Mouse (Mus musculus) heart, embryonic 16.5 days (tissue): Measurements from ENCODE around the gene Nrip1. TPM values are rescaled to one million over a fixed set of nuclear protein-coding genes. Genes with fewer than 3 reads are reported as not detected.

Experiments used
- ATAC-seq: fragments of 200-750 bp; cut with Nextera tagmentation; replicated peaks from 2 replicates; pipeline ENCODE4 v1.8.0; 2017; ENCODE audit warnings: moderate number of reproducible peaks; ENCODE audit not compliant: insufficient read depth, low FRiP score; ENCODE audit errors: extremely low read depth
- H3K27ac ChIP-seq: fragments of 300-500 bp; sonication (generic); 2 replicates; pipeline ENCODE4 v1.5.1; 2014; ENCODE audit warnings: mild to moderate bottlenecking, low read length, control low read depth, moderate library complexity
- H3K27me3 ChIP-seq: fragments of 300-500 bp; sonication (generic); 2 replicates; pipeline ENCODE4 v1.6.1; 2014; ENCODE audit warnings: low read length, mixed read lengths; ENCODE audit not compliant: control insufficient read depth, insufficient read depth
- H3K36me3 ChIP-seq: fragments of 300-500 bp; sonication (generic); 2 replicates; pipeline ENCODE4 v1.6.1; 2014; ENCODE audit not compliant: control insufficient read depth, insufficient read depth
- H3K4me1 ChIP-seq: fragments of 300-500 bp; sonication (generic); 2 replicates; pipeline ENCODE4 v1.6.1; 2014; ENCODE audit warnings: low read length, mixed read lengths; ENCODE audit not compliant: control insufficient read depth, insufficient read depth
- H3K4me2 ChIP-seq: fragments of 300-500 bp; sonication (generic); 2 replicates; pipeline ENCODE4 v1.6.1; 2014; ENCODE audit warnings: low read depth, mild to moderate bottlenecking, control low read depth, low read length
- H3K4me3 ChIP-seq: fragments of 300-500 bp; sonication (generic); 2 replicates; pipeline ENCODE4 v1.5.1; 2014; ENCODE audit warnings: mild to moderate bottlenecking, control low read depth, low read length
- H3K9ac ChIP-seq: fragments of 300-500 bp; sonication (generic); 2 replicates; pipeline ENCODE4 v1.6.1; 2014; ENCODE audit warnings: low read length, control low read depth
- H3K9me3 ChIP-seq: fragments of 300-500 bp; sonication (generic); replicated peaks from 2 replicates; pipeline ENCODE4 v1.6.1; 2016; ENCODE audit warnings: low read length; ENCODE audit not compliant: control insufficient read depth
- WGBS: fragments of 180-500 bp; shearing (Covaris S2); extraction: QIAGEN DNeasy Blood & Tissue Kit; methylation state at CpG from one replicate; pipeline ENCODE4 v1.1.7; 2014; 5-methylcytosine and 5-hydroxymethylcytosine counted together
- polyA plus RNA-seq: library from polyadenylated mRNA; unstranded; fragments of >200 nt; fragmentation: Nextera tagmentation; extraction: Ambion mirVana; gene quantifications from 2 replicates; pipeline ENCODE4 v1.2.1, GENCODE M21; 2015

Nrip1 gene
- polyA plus RNA-seq = 23.1 and 23.8 TPM in 2 replicates

GRCm38 (mm10) chr16:76373671-76374091 is at the start of gene Nrip1:
Nrip1 (minus strand) TSS chr16:76373827.
- ATAC-seq = peak; percentile 29
- 0% methylated on average over 9 of the region's 9 CpGs for WGBS

GRCm38 (mm10) chr16:76422531-76422930 is 48.9 kb upstream of the Nrip1 start:
- no peaks in the 10 kb centered on the region for H3K27me3 ChIP-seq
- H3K9me3 ChIP-seq = no peaks in the 10 kb centered on the region
- no peaks in the 10 kb centered on the region for H3K4me1 ChIP-seq
- no peaks in the 10 kb centered on the region for H3K36me3 ChIP-seq
- ATAC-seq = no peak
- no peak overlapping the region for H3K4me3 ChIP-seq
- H3K9ac ChIP-seq = no peak overlapping the region
- 82% methylated on average over 1 of the region's 1 CpGs for WGBS
- H3K4me2 ChIP-seq = no peak overlapping the region
- no peak overlapping the region for H3K27ac ChIP-seq

More at GRCm38 (mm10) chr16:76373671-76374091, at the start of gene Nrip1:
- peak within 1 kb of the TSS; percentile 88 for H3K4me3 ChIP-seq
- no peaks in the 10 kb centered on the region for H3K27me3 ChIP-seq
- no peaks in the 10 kb centered on the region for H3K9me3 ChIP-seq
- H3K36me3 ChIP-seq = no peaks in the 10 kb centered on the region
- H3K27ac ChIP-seq = peak within 1 kb of the TSS; percentile 98
- peaks cover 18% of the 10 kb centered on the region for H3K4me1 ChIP-seq
- peak within 1 kb of the TSS; percentile 77 for H3K4me2 ChIP-seq
- peak within 1 kb of the TSS; percentile 96 for H3K9ac ChIP-seq

- ATAC-seq = no peak
- WGBS = 47% methylated on average over 8 of the region's 8 CpGs
- no peaks in the 10 kb centered on the region for H3K27me3 ChIP-seq
- H3K9ac ChIP-seq = no peak overlapping the region
- H3K27ac ChIP-seq = no peak overlapping the region
- no peak overlapping the region for H3K4me2 ChIP-seq
- no peaks in the 10 kb centered on the region for H3K4me1 ChIP-seq
- no peaks in the 10 kb centered on the region for H3K9me3 ChIP-seq
- H3K4me3 ChIP-seq = no peak overlapping the region
- H3K36me3 ChIP-seq = no peaks in the 10 kb centered on the region
Observed at GRCm38 (mm10) chr16:76419849-76420248, 46.2 kb upstream of the Nrip1 start.

GRCm38 (mm10) chr16:76416477-76416876 is 42.9 kb upstream of the Nrip1 start:
- H3K9me3 ChIP-seq = no peaks in the 10 kb centered on the region
- no peaks in the 10 kb centered on the region for H3K4me1 ChIP-seq
- no peaks in the 10 kb centered on the region for H3K36me3 ChIP-seq
- no peak overlapping the region for H3K4me3 ChIP-seq
- no peak overlapping the region for H3K9ac ChIP-seq
- H3K4me2 ChIP-seq = no peak overlapping the region
- no peaks in the 10 kb centered on the region for H3K27me3 ChIP-seq
- 87% methylated on average over 2 of the region's 2 CpGs for WGBS
- ATAC-seq = no peak
- H3K27ac ChIP-seq = no peak overlapping the region

GRCm38 (mm10) chr16:76416060-76416438 is 42.4 kb upstream of the Nrip1 start:
- Histone ChIP-seq H3K36me3 (no peaks in the 10 kb centered on the region), H3K4me2 (no peak overlapping the region), H3K27me3 (no peaks in the 10 kb centered on the region), H3K4me3 (no peak overlapping the region), H3K4me1 (no peaks in the 10 kb centered on the region), H3K27ac (no peak overlapping the region), H3K9ac (no peak overlapping the region), H3K9me3 (no peaks in the 10 kb centered on the region)
- 74% methylated on average over 5 of the region's 5 CpGs for WGBS
- ATAC-seq = no peak

- Histone ChIP-seq H3K4me3 (no peak overlapping the region), H3K4me1 (no peaks in the 10 kb centered on the region), H3K36me3 (no peaks in the 10 kb centered on the region), H3K9me3 (no peaks in the 10 kb centered on the region), H3K9ac (no peak overlapping the region), H3K27ac (no peak overlapping the region), H3K27me3 (no peaks in the 10 kb centered on the region), H3K4me2 (no peak overlapping the region)
- ATAC-seq = no peak
- 85% methylated on average over 9 of the region's 9 CpGs for WGBS
Observed at GRCm38 (mm10) chr16:76415407-76416059, 41.9 kb upstream of the Nrip1 start.

- WGBS = 55% methylated on average over 5 of the region's 5 CpGs
- no peak for ATAC-seq
Observed at GRCm38 (mm10) chr16:76414528-76414927, 40.9 kb upstream of the Nrip1 start.

GRCm38 (mm10) chr16:76413581-76413980 is 40.0 kb upstream of the Nrip1 start:
- Histone ChIP-seq H3K4me3 (no peak overlapping the region), H3K27me3 (no peaks in the 10 kb centered on the region), H3K4me1 (no peaks in the 10 kb centered on the region), H3K27ac (no peak overlapping the region), H3K9ac (no peak overlapping the region), H3K9me3 (no peaks in the 10 kb centered on the region), H3K4me2 (no peak overlapping the region), H3K36me3 (no peaks in the 10 kb centered on the region)
- ATAC-seq = no peak
- WGBS = 94% methylated on average over 8 of the region's 8 CpGs

More at GRCm38 (mm10) chr16:76414528-76414927, 40.9 kb upstream of the Nrip1 start:
- no peaks in the 10 kb centered on the region for H3K9me3 ChIP-seq
- H3K4me3 ChIP-seq = no peak overlapping the region
- no peak overlapping the region for H3K4me2 ChIP-seq
- no peak overlapping the region for H3K9ac ChIP-seq
- H3K36me3 ChIP-seq = no peaks in the 10 kb centered on the region
- no peaks in the 10 kb centered on the region for H3K4me1 ChIP-seq
- no peak overlapping the region for H3K27ac ChIP-seq
- H3K27me3 ChIP-seq = no peaks in the 10 kb centered on the region

GRCm38 (mm10) chr16:76409355-76409722 is 35.7 kb upstream of the Nrip1 start:
- H3K4me2 ChIP-seq = no peak overlapping the region
- no peaks in the 10 kb centered on the region for H3K9me3 ChIP-seq
- ATAC-seq = no peak
- no peaks in the 10 kb centered on the region for H3K36me3 ChIP-seq
- H3K9ac ChIP-seq = no peak overlapping the region
- H3K4me1 ChIP-seq = peaks cover 6% of the 10 kb centered on the region
- 44% methylated on average over 1 of the region's 1 CpGs for WGBS
- no peak overlapping the region for H3K27ac ChIP-seq
- no peak overlapping the region for H3K4me3 ChIP-seq
- no peaks in the 10 kb centered on the region for H3K27me3 ChIP-seq
